ENCODE assay signal across 8 mouse cellular contexts in the genomic region with DNA sequence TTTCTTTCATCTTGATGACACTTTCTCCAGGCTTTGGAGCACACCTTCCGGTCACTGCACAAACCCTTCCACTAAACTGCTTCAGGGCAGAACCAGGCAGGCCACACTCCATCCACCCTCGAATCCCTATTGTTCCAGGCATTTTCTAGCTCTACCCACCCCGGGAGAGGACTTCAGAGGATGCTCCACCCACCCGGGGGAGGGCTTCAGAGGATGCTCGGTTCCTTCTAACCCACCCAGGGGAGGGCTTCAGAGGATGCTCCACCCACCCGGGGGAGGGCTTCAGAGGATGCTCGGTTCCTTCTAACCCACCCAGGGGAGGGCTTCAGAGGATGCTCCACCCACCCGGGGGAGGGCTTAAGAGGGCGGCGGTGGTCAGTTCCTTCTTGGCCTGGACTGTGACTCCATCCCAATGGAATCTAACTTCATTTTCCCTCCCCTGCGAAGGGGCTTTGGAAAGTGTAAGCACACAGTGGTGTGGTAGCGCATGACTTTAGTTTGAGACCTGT. TPM values are rescaled to one million over a fixed set of nuclear protein-coding genes. Genes with fewer than 3 reads are reported as not detected.
DNase-seq lines count a peak whose midpoint lies in the region; ATAC-seq and TF ChIP-seq lines count a peak whose summit lies in the region.
"Not testable (repeated sequence)": the region's sequence is repeated elsewhere in the genome, so short reads cannot be mapped to it uniquely, and the experiment has no call there.

No protein-coding gene starts in this region.

- TF ChIP-seq EP300 in ES-Bruce4 (IDR thresholded peaks at IDR 0.05; ENCODE audit: insufficient read depth, low read depth, low read length): 0 out of 2 replicates have a peak, but pooled peaks have one; percentile 14

- peak overlapping the region; percentile 80 for H3K27ac ChIP-seq in ES-Bruce4 (ENCODE audit: insufficient read depth, low read length)
- H3K27ac ChIP-seq in liver, embryonic 12.5 days; stomach, embryonic 14.5 days (ENCODE audit: low read length): not testable (repeated sequence)

- not testable (repeated sequence) for H3K4me1 ChIP-seq in ES-Bruce4 (ENCODE audit: control insufficient read depth, insufficient read depth, low read length); liver, embryonic 12.5 days; stomach, embryonic 14.5 days (ENCODE audit: control insufficient read depth, insufficient read depth, low read length)

- intact Hi-C loops in gastrocnemius, postnatal 14 days (cut with DNase I; ENCODE audit: low total_unique reads); heart, postnatal 25 days (cut with DNase I): not testable (repeated sequence)

- TF ChIP-seq CTCF in ES-Bruce4 (IDR thresholded peaks at IDR 0.05; ENCODE audit: low read depth, low read length): not testable (repeated sequence)

- whole genome bisulfite sequencing in liver, embryonic 12.5 days (ENCODE audit: insufficient replicate concordance): 27% methylated on average over 12 of the region's 12 CpGs
- 16% methylated on average over 12 of the region's 12 CpGs for WGBS in stomach, embryonic 14.5 days

- H3K9ac ChIP-seq in ES-Bruce4 (ENCODE audit: low read depth, poor library complexity, severe bottlenecking); liver, embryonic 12.5 days; stomach, embryonic 14.5 days (replicated peaks; ENCODE audit: low read depth, low read length): not testable (repeated sequence)

- not testable (repeated sequence) for H3K9me3 ChIP-seq in ES-Bruce4 (replicated peaks; ENCODE audit: control insufficient read depth, insufficient read depth, low read length, poor library complexity, severe bottlenecking); liver, embryonic 12.5 days (replicated peaks); stomach, embryonic 14.5 days (ENCODE audit: control insufficient read depth, low read depth, low read length)

- peak; percentile 70 for ATAC-seq in liver, embryonic 12.5 days
- 0 out of 2 replicates have a peak, but pooled peaks have one; percentile 32 for ATAC-seq in megakaryocyte-erythroid progenitor cell, adult 5-6 weeks (replicated peaks; ENCODE audit: low FRiP score, low TSS enrichment, poor library complexity, severe bottlenecking)
- peak; percentile 72 for ATAC-seq in stomach, embryonic 14.5 days (ENCODE audit: insufficient number of reproducible peaks, insufficient read depth, low FRiP score, low read depth)

- not testable (repeated sequence) for H3K4me3 ChIP-seq in ES-Bruce4 (ENCODE audit: low read depth, low read length); liver, embryonic 12.5 days; stomach, embryonic 14.5 days (ENCODE audit: low read depth, low read length)

- not testable (repeated sequence) for H3K36me3 ChIP-seq in ES-Bruce4 (ENCODE audit: control insufficient read depth, insufficient read depth, low read length, poor library complexity, severe bottlenecking); liver, embryonic 12.5 days; stomach, embryonic 14.5 days (ENCODE audit: control insufficient read depth, insufficient read depth, low read length)

- DNase-seq in embryo, embryonic 9.5 days (ENCODE audit: extremely low spot score): peak; percentile 54
- peak; percentile 25 for DNase-seq in gastrocnemius, postnatal 14 days
- peak; percentile 11 for DNase-seq in heart, postnatal 25 days (ENCODE audit: low spot score)
- DNase-seq in kidney, adult 9 months: peak; percentile 17

- peak; percentile 51 for TF ChIP-seq POLR2A in ES-Bruce4 (IDR thresholded peaks at IDR 0.05; ENCODE audit: insufficient read depth, low read length)

- not testable (repeated sequence) for H3K27me3 ChIP-seq in ES-Bruce4 (ENCODE audit: control insufficient read depth, insufficient read depth, low read length, poor library complexity, severe bottlenecking); liver, embryonic 12.5 days (replicated peaks); stomach, embryonic 14.5 days (ENCODE audit: control insufficient read depth, insufficient read depth, low read length)

- H3K4me2 ChIP-seq in liver, embryonic 12.5 days; stomach, embryonic 14.5 days (replicated peaks; ENCODE audit: low read depth, low read length): not testable (repeated sequence)

RNA-seq across cellular contexts. Expression of a gene that starts 23.6 kb away (rescaled TPM):
- polyA plus RNA-seq in ES-Bruce4 (2011; ENCODE audit: insufficient read depth, insufficient read length, low read depth, missing spikeins): 16.7 and 16.9 TPM in 2 replicates
- 10 to 100 TPM; 14.7 to 20.8 TPM for total RNA-seq in gastrocnemius, postnatal 14 days (2021)
- total RNA-seq in heart, postnatal 25 days (2021): 10 to 100 TPM; 32.4 to 33.3 TPM
- polyA plus RNA-seq in liver, embryonic 12.5 days (2016; fragmentation: Nextera tagmentation; extraction: Ambion mirVana): 22.7 and 24.5 TPM in 2 replicates
- 7.6 and 16.8 TPM in 2 replicates for total RNA-seq in megakaryocyte-erythroid progenitor cell, adult 5-6 weeks (2014; fragmentation: Nextera tagmentation)
- total RNA-seq in megakaryocyte-erythroid progenitor cell, adult 5-6 weeks (2017): 13.9 and 27.0 TPM in 2 replicates
- polyA plus RNA-seq in stomach, embryonic 14.5 days (2014; fragmentation: Nextera tagmentation; extraction: Ambion mirVana): 60.0 and 69.2 TPM in 2 replicates

RNA-seq across cellular contexts. Expression of a gene that starts 36.2 kb away (rescaled TPM):
- 60.4 and 69.8 TPM in 2 replicates for polyA plus RNA-seq in ES-Bruce4 (2011; ENCODE audit: insufficient read depth, insufficient read length, low read depth, missing spikeins)
- total RNA-seq in gastrocnemius, postnatal 14 days (2021): 10 to 100 TPM; 14.7 to 15.6 TPM
- 10 to 100 TPM; 31.3 to 31.9 TPM for total RNA-seq in heart, postnatal 25 days (2021)
- 39.9 and 40.6 TPM in 2 replicates for polyA plus RNA-seq in liver, embryonic 12.5 days (2016; fragmentation: Nextera tagmentation; extraction: Ambion mirVana)
- total RNA-seq in megakaryocyte-erythroid progenitor cell, adult 5-6 weeks (2014; fragmentation: Nextera tagmentation): 44.6 and 58.6 TPM in 2 replicates
- 39.2 and 42.7 TPM in 2 replicates for total RNA-seq in megakaryocyte-erythroid progenitor cell, adult 5-6 weeks (2017)
- 43.5 and 46.9 TPM in 2 replicates for polyA plus RNA-seq in stomach, embryonic 14.5 days (2014; fragmentation: Nextera tagmentation; extraction: Ambion mirVana)
